Mouse (Mus musculus) midbrain, embryonic 10.5 days (tissue): ENCODE measurements around the gene Svopl. TPM values are rescaled to one million over a fixed set of nuclear protein-coding genes. Genes with fewer than 3 reads are reported as not detected.

Experiments used
- DNase-seq: peaks from one replicate; pipeline ENCODE4 v3.0.0-alpha.2; 2017; ENCODE audit warnings: low spot score
- H3K27ac ChIP-seq: fragments of 300-500 bp; sonication (generic); replicated peaks from 2 replicates; pipeline ENCODE4 v1.5.1; 2016; ENCODE audit warnings: mild to moderate bottlenecking
- H3K27me3 ChIP-seq: fragments of 300-500 bp; sonication (generic); 2 replicates; pipeline ENCODE4 v1.6.1; 2016; ENCODE audit warnings: low read depth, mild to moderate bottlenecking; ENCODE audit not compliant: poor library complexity, severe bottlenecking
- H3K36me3 ChIP-seq: fragments of 300-500 bp; sonication (generic); 2 replicates; pipeline ENCODE4 v1.6.1; 2016; ENCODE audit warnings: mild to moderate bottlenecking, moderate library complexity
- H3K4me1 ChIP-seq: fragments of 300-500 bp; sonication (generic); 2 replicates; pipeline ENCODE4 v1.6.1; 2016
- H3K4me3 ChIP-seq: fragments of 300-500 bp; sonication (generic); 2 replicates; pipeline ENCODE4 v1.5.1; 2016; ENCODE audit warnings: mild to moderate bottlenecking, moderate library complexity
- H3K9me3 ChIP-seq: fragments of 300-500 bp; sonication (generic); replicated peaks from 2 replicates; pipeline ENCODE4 v1.6.1; 2016; ENCODE audit warnings: mild to moderate bottlenecking
- WGBS: fragments of 180-500 bp; shearing (Covaris S2); methylation state at CpG from one replicate; pipeline ENCODE4 v1.1.7; 2016; 5-methylcytosine and 5-hydroxymethylcytosine counted together
- polyA plus RNA-seq: library from polyadenylated mRNA; unstranded; fragments of >200 nt; fragmentation: Nextera tagmentation; extraction: Ambion mirVana; gene quantifications from 2 replicates; pipeline ENCODE4 v1.2.1, GENCODE M21; 2016

Gene Svopl
- polyA plus RNA-seq, 1 experiment from 2014 or later: 1.3 TPM

GRCm38 (mm10) chr6:38065122-38065500, 18.3 kb upstream of the Svopl start:
- Histone ChIP-seq H3K4me3 (no peak overlapping the region), H3K9me3 (peaks cover 6% of the 10 kb centered on the region; the same call in 1 of the 2 replicates), H3K27me3 (no peaks in the 10 kb centered on the region), H3K4me1 (peaks cover 13% of the 10 kb centered on the region), H3K36me3 (no peaks in the 10 kb centered on the region), H3K27ac (0 out of 2 replicates have a peak overlapping the region, but pooled peaks have one; percentile 4)
- WGBS: 80% methylated on average over 3 of the region's 3 CpGs
- no peak for DNase-seq

GRCm38 (mm10) chr6:38064621-38065020, 17.8 kb upstream of the Svopl start:
- Histone ChIP-seq H3K36me3 (no peaks in the 10 kb centered on the region), H3K9me3 (peaks cover 6% of the 10 kb centered on the region; the same call in 1 of the 2 replicates), H3K27me3 (no peaks in the 10 kb centered on the region), H3K4me3 (no peak overlapping the region), H3K4me1 (peaks cover 13% of the 10 kb centered on the region), H3K27ac (no peak overlapping the region)
- 67% methylated on average over 2 of the region's 2 CpGs for WGBS
- DNase-seq: no peak

- no peaks in the 10 kb centered on the region for H3K36me3 ChIP-seq
- WGBS: 59% methylated on average over 5 of the region's 5 CpGs
These were observed 12.0 kb upstream of the Svopl start for GRCm38 (mm10) chr6:38058805-38059204.

GRCm38 (mm10) chr6:38055471-38056330, 8.9 kb upstream of the Svopl start:
- no peaks in the 10 kb centered on the region for H3K27me3 ChIP-seq
- DNase-seq: no peak
- no peak overlapping the region for H3K27ac ChIP-seq
- no peaks in the 10 kb centered on the region for H3K9me3 ChIP-seq
- no peak overlapping the region for H3K4me3 ChIP-seq
- no peaks in the 10 kb centered on the region for H3K4me1 ChIP-seq
- WGBS: 90% methylated on average over 15 of the region's 15 CpGs
- H3K36me3 ChIP-seq: no peaks in the 10 kb centered on the region

More at GRCm38 (mm10) chr6:38058805-38059204, 12.0 kb upstream of the Svopl start:
- no peak for DNase-seq
- H3K4me1 ChIP-seq: no peaks in the 10 kb centered on the region
- peaks cover 6% of the 10 kb centered on the region; the same call in 1 of the 2 replicates for H3K9me3 ChIP-seq
- H3K4me3 ChIP-seq: no peak overlapping the region
- H3K27ac ChIP-seq: no peak overlapping the region
- no peaks in the 10 kb centered on the region for H3K27me3 ChIP-seq

GRCm38 (mm10) chr6:38049601-38050000, 2.8 kb upstream of the Svopl start:
- Histone ChIP-seq H3K4me1 (peaks cover 22% of the 10 kb centered on the region), H3K9me3 (no peaks in the 10 kb centered on the region), H3K27ac (no peak overlapping the region), H3K4me3 (no peak overlapping the region), H3K36me3 (no peaks in the 10 kb centered on the region), H3K27me3 (no peaks in the 10 kb centered on the region)
- 95% methylated on average over 6 of the region's 6 CpGs for WGBS
- no peak for DNase-seq

GRCm38 (mm10) chr6:38048800-38049561, 2.2 kb upstream of the Svopl start:
- Histone ChIP-seq H3K9me3 (no peaks in the 10 kb centered on the region), H3K27me3 (no peaks in the 10 kb centered on the region), H3K27ac (no peak overlapping the region), H3K36me3 (no peaks in the 10 kb centered on the region), H3K4me3 (no peak overlapping the region), H3K4me1 (peaks cover 22% of the 10 kb centered on the region)
- 54% methylated on average over 6 of the region's 6 CpGs for WGBS
- peak; percentile 27 for DNase-seq

GRCm38 (mm10) chr6:38048003-38048402, 1.2 kb upstream of the Svopl start:
- WGBS: 78% methylated on average over 4 of the region's 4 CpGs
- 0 out of 2 replicates have a peak overlapping the region, but pooled peaks have one; percentile 33 for H3K27ac ChIP-seq
- H3K36me3 ChIP-seq: no peaks in the 10 kb centered on the region
- H3K9me3 ChIP-seq: no peaks in the 10 kb centered on the region
- DNase-seq: no peak
- peaks cover 22% of the 10 kb centered on the region for H3K4me1 ChIP-seq
- no peak overlapping the region for H3K4me3 ChIP-seq
- no peaks in the 10 kb centered on the region for H3K27me3 ChIP-seq

- Histone ChIP-seq H3K36me3 (no peaks in the 10 kb centered on the region), H3K27ac (no peak overlapping the region), H3K4me3 (no peak overlapping the region), H3K9me3 (no peaks in the 10 kb centered on the region), H3K27me3 (no peaks in the 10 kb centered on the region), H3K4me1 (0 out of 2 replicates have a peak, but pooled peaks cover 3% of the 10 kb centered on the region)
- DNase-seq: no peak
- 79% methylated on average over 5 of the region's 5 CpGs for WGBS
These were observed 13.8 kb downstream of the Svopl start for GRCm38 (mm10) chr6:38032801-38033566.

- Histone ChIP-seq H3K27me3 (no peaks in the 10 kb centered on the region), H3K4me3 (no peak overlapping the region), H3K36me3 (no peaks in the 10 kb centered on the region), H3K9me3 (no peaks in the 10 kb centered on the region), H3K4me1 (0 out of 2 replicates have a peak, but pooled peaks cover 3% of the 10 kb centered on the region), H3K27ac (no peak overlapping the region)
- no peak for DNase-seq
- WGBS: 68% methylated on average over 7 of the region's 7 CpGs
These were observed 14.8 kb downstream of the Svopl start for GRCm38 (mm10) chr6:38031924-38032540.

GRCm38 (mm10) chr6:38028205-38028604, 18.6 kb downstream of the Svopl start:
- no peak overlapping the region for H3K27ac ChIP-seq
- H3K4me1 ChIP-seq: 0 out of 2 replicates have a peak, but pooled peaks cover 3% of the 10 kb centered on the region
- no peak for DNase-seq
- no peak overlapping the region for H3K4me3 ChIP-seq
- H3K36me3 ChIP-seq: no peaks in the 10 kb centered on the region
- H3K27me3 ChIP-seq: no peaks in the 10 kb centered on the region
- 60% methylated on average over 2 of the region's 2 CpGs for WGBS
- no peaks in the 10 kb centered on the region for H3K9me3 ChIP-seq

- 0 out of 2 replicates have a peak, but pooled peaks cover 3% of the 10 kb centered on the region for H3K4me1 ChIP-seq
- no peak overlapping the region for H3K4me3 ChIP-seq
- WGBS: 66% methylated on average over 1 of the region's 1 CpGs
- no peak for DNase-seq
- no peaks in the 10 kb centered on the region for H3K27me3 ChIP-seq
- H3K9me3 ChIP-seq: no peaks in the 10 kb centered on the region
- no peaks in the 10 kb centered on the region for H3K36me3 ChIP-seq
- H3K27ac ChIP-seq: no peak overlapping the region
These were observed 19.0 kb downstream of the Svopl start for GRCm38 (mm10) chr6:38027771-38028170.

GRCm38 (mm10) chr6:38023284-38023683, 23.5 kb downstream of the Svopl start:
- no peaks in the 10 kb centered on the region for H3K27me3 ChIP-seq
- H3K27ac ChIP-seq: no peak overlapping the region
- no peaks in the 10 kb centered on the region for H3K4me1 ChIP-seq
- H3K4me3 ChIP-seq: no peak overlapping the region
- WGBS: 53% methylated on average over 7 of the region's 7 CpGs
- no peaks in the 10 kb centered on the region for H3K9me3 ChIP-seq
- no peaks in the 10 kb centered on the region for H3K36me3 ChIP-seq
- DNase-seq: no peak
